Mouse (Mus musculus): ENCODE data around the gene Ppef1. TPM values are rescaled to one million over a fixed set of nuclear protein-coding genes. Genes with fewer than 3 reads are reported as not detected.

The Ppef1 gene
- not detected for polyA plus RNA-seq (2017; shearing (Covaris generic))

DNA sequence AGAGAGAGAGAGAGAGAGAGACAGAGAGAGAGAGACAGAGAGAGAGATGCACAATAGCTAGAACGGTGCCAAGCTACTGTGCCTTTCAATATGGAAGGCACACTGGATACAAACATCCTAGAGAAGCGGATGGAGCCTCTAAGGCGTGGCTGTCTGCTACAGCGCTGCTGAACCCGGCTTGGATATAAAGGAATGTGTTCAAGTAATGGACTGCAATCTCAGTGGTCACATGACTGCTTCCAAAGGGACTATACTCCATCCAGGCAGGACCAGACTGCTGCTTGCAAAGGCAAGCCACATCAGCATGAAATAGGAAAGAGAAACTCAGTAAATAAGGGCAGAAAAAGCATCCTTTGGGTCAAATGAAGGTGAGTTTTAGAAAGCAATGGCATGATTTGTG, at the start of gene Ppef1:
Gene Ppef1 (minus strand): TSS at position 116 of the 400 bp plus-strand sequence.

DNA sequence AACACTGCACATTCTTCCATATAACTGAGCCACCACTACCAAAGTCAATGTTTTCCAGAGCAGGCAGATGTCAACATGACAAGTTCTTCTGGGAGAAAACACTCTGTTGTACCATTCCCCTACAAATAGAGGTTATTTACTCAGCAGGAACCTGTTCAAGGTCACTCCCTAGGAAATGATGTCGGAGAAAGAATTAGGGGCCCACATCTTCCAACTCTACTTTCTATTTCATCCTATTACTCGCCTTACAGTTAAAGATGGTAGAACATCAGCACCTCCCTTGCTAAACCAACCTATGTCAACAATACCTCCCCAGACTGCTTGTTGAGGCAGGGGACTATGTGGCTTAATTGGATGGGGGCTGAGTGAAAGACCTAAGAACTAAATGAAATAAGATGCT, 32.1 kb upstream of the Ppef1 start, which contains the start of gene Rs1:
Gene Rs1 (plus strand): TSS at position 301 of the 400 bp plus-strand sequence.

Other genes starting within 250 kb of the Ppef1 start
- gene Phka2, start 233.6 kb downstream of the Ppef1 start, polyA plus RNA-seq (2017; shearing (Covaris generic)): 20.2 TPM
- not detected for gene Rs1, start 32.2 kb upstream of the Ppef1 start, polyA plus RNA-seq (2017; shearing (Covaris generic))
- gene Gja6, start 171.3 kb upstream of the Ppef1 start, polyA plus RNA-seq (2017; shearing (Covaris generic)): not detected

Measured in CD4-positive, CD25-positive, alpha-beta regulatory T cell, adult 9 weeks (primary cell).